Mouse (Mus musculus) G1E (cell line): ENCODE measurements around the gene Brk1.

Source experiments
- CTCF ChIP-seq: IDR thresholded peaks from 2 replicates; pipeline ENCODE4 v1.5.1; 2012; ENCODE audit warnings: low read depth, low read length, inconsistent platforms, mixed read lengths
- GATA1 ChIP-seq: IDR thresholded peaks from 2 replicates; pipeline ENCODE4 v1.6.1; 2012; ENCODE audit warnings: borderline replicate concordance, low read length, inconsistent platforms, mixed read lengths
- GATA2 ChIP-seq: IDR thresholded peaks from 2 replicates; pipeline ENCODE4 v1.6.1; 2012; ENCODE audit warnings: low read depth, low read length, inconsistent platforms, borderline replicate concordance
- POLR2AphosphoS5 ChIP-seq: IDR thresholded peaks from 2 replicates; pipeline ENCODE4 v1.6.1; 2012; ENCODE audit warnings: low read depth, low read length, inconsistent platforms; ENCODE audit not compliant: insufficient replicate concordance

DNA sequence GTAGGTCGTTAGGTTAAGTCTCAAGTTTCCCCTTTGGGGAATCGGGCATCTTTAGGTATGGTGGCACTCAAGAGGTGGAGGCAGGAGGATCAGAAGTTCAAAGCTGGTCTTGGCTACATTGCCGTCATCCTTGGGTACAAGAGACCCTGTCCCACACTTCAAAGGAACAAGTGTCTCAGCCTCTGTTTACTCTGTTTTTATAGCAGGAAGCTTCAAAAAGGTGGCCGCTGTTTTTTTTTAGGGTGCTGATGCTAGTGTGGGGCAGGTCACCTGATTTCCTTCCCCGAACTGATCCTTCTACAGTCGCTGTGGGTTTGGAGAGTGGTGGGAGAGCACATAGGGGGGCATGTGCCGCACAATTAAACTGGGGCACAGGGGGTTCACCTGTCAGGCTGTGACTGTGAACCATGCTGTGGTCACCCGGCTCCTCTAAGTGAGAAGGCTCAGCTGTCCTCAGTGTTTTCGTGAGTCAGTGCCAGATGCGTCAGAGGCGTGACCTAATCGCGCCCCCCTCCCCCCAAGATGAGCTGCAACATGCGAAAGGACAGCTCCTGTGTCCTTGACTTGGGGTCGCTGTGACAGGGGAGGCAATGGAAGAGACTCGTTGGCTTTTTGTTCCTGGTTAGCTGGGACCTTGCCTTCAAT lies 50.3 kb downstream of the Brk1 start:
- TF ChIP-seq GATA2, result no peak
- TF ChIP-seq CTCF, result no peak
- no peak for TF ChIP-seq GATA1
- no peak for TF ChIP-seq POLR2AphosphoS5
